Mouse (Mus musculus) cerebellum, adult 11 months (tissue): ENCODE data around the gene Kdm2b.
A peak's percentile ranks its signal among the peaks of the same experiment; 100 is the strongest.

Experiments used
- DNase-seq: peaks from one replicate; pipeline ENCODE4 v3.0.0; 2022

The Kdm2b gene

DNA sequence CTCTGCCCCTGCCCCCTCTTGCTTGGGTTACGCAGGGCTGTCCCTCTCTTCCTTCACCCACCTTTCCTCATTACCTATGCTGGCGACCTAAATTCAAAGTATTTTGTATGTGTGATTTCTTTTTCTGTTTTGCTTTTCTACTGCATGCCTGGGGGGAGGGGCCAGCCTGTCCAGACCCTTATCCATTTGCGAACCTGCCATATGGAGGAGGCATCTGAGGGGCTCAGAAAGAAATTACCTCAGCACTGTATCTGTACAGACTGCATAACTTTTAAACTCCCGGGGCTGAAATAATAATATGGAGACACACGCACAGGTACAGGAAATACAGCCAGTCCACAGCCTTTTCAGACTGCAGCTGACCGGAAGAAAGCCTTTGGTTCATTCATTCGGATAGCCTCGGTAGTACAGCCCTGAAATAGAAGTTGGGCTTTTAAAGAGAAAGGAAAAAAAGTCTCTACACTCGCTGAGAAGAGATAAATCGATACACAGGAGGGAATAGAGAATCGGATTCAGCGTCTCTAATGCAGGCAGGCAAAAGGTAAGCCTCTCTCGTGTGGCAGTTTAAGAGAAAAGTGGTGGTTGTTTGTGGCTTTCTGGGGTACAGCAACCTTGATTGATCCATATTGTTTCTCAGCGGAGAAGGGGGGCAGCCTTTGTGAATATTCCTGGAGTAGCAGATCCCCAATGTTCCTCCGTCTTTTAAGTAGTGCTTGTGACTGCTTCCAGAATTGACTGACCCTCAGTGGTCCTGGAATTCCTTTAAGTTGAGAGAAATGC, at the start of gene Kdm2b:
TSS of gene Kdm2b (minus strand) at position 273 of the 780 bp plus-strand sequence.
- no peak for DNase-seq

DNA sequence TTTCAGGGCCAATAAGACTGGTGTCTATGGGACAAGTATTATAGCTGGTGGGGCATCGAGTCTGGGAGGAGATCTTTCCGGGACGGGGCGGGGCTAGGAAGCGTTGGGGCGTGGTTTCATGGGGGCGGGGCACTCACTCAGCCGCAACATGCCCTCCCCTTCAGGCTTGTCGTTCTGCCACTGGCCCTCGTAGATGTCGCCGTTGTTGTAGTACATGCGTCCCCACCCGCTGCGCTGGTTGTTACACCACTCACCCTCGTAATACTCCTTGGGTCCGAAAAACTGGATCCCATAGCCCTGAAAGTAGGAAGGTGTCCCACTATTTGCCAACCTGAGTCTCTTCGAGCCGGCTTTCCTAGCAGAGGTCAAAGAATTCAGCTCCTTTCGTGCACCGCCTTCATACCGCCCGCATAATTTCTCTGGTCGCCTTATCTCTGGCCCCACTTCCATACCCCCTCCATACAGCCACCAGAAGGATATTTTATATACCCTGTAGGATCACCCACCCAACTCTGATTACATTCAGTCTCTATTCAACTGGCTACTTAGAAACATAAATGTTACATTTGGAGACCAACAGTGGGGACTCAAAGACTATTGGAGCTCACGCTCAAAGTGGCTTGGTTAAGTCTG, 49.6 kb upstream of the Kdm2b start:
- no peak for DNase-seq

DNA sequence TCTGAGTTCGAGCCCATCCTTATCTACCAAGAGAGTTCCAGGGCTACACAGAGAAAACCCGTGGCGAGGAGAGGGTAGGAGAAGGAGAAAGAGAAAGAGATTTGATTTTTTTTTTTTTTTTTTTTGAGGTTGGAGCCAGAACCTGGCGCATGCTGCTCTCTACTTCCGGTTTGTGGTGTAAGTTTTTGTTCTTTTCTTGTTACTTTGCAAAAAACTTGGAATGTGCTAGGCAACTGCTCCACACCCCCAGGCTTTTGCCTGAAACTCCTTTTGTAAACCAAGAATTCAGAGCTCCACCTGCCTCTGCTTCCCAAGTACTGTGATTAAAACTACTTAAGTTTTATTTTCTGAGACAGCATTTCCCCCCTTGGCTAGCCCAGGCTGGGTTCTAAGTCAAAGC, 48.5 kb upstream of the Kdm2b start:
- DNase-seq, result no peak

DNA sequence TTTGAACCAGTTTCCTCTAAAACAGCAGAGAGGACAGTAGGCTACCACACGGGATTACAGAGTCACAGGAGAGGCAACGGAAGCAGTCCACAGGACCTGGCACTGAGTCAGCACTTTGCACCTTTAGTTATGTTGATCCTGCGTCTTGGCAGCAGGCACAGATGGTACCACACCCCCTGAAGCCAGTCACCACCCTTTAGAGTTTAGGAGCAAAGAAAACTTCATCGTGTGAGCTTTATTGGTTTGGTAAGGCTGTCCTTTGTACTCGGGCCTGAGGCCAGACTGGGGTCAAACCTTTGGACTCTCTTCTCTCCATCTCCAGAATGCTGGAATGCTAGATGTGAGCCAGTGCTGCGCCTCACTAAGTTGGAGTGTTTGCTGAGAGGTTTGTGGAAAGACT, 45.9 kb upstream of the Kdm2b start:
- no peak for DNase-seq

DNA sequence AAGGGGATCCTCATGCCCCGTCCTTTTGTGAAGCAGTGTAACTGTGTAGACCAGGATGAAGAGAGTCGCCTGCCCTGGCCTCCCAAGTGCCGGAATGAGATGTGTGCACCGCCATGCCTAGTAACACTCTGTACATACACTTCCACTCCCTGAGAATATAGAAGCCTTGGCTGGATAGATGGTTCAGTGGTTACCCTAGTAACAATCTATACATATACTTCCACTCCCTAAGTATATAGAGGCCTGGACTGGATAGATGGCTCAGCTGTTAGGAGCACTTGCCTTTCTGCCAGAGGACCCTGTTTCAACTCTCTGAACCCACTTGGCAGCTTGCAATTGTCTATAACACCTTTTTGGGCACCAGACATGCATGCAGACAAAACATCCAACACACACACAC, 45.5 kb upstream of the Kdm2b start:
- no peak for DNase-seq

DNA sequence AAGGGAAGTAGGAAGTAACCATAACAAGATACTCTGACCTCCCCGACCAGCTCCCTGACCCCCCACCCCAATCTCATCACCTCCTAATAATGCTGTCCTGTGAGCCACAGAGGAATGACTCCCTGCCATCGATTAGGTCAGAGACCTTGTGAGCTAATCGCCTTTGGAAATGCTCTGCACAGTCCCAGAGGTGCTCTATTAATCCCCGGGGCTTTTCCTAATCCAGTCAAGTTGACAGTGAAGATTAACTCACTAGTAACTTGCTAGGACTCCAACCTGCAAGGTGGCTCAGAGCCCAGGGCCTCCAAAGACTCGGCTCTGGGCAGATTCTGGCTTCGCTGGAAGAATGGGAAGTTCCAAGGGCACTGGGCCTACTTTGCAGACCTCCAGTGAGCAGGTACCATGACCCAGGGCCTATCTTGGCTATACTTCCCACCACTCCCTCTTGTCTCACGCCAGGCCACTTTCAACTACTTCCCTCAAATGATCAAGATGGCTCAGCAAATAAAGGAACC, 44.1 kb upstream of the Kdm2b start:
- DNase-seq, result no peak

DNA sequence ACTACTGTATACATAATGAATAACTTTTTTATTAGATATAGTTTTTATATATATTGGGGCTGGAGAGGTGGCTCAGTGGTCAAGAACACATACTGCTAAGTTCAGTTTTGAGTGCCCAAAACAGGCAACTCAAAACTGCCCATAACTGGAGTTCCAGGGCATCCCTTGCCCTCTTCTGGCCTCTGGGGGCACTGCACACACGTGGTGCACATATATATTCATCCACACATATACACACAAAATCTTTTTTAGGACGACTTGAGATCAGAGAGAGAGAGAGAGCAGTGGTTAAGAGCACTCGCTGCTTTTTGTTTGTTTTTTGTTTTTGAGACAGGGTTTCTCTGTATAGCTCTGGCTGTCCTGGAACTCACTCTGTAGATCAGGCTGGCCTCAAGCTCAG, 41.7 kb upstream of the Kdm2b start:
- no peak for DNase-seq

DNA sequence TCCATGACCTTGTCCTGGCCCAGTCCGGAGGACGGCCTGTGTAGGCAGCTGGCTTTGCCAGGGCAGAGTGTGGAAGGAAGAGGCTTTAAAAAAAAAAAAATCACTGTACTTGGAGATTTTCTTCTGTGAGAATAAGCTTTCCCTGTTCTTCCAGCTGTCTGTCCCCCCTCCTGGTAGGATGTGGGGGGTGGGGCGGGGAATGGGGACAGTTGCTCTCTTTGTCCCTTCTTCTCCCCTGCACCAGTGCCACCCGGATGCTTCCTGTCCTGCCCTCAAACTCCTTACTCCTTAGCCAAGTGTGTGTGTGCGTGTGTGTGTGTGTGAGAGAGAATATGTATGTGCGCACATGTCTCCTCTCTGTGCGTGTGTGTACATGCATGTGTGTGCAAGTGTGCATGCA, 40.1 kb upstream of the Kdm2b start:
- DNase-seq, result no peak

DNA sequence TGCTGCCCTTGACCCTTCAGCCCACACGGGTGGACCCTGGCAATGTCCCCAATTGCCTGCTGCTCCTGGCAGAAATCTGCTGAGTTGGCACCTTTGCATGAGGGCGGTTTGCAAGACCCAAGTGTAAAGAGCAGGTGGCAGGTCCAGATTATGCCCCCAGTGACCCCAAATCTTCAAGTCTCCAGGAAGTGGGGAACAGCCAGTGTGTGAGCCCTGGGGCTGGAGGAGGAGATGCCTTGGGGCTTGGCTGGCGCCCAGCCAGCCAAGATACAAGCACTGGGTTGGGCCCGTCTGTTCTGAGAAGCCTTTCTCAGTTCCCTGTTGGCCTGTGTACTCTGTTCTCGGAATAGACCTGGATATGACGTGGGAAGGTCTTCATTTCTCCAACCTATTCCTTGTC, 37.8 kb upstream of the Kdm2b start:
- no peak for DNase-seq

DNA sequence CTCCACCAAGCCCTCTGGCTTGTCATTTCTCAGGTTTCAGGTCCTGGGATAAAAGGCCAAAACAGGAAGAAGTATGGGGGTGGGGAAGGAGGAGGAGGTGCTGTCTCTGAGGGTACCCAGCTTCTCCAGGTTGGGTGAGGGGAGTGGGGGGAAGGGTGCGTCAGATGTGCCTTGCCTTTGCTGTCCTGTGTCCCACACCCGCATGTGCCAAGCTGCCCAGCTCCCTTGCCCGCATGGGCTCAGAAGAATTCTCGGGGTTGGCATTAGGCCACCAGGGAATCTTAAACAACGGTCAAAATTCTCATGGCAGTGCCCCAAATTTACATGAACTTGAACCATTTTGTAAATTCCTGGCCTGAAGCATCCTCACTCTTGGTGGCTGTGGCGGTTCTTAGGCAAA, 36.8 kb upstream of the Kdm2b start:
- no peak for DNase-seq

DNA sequence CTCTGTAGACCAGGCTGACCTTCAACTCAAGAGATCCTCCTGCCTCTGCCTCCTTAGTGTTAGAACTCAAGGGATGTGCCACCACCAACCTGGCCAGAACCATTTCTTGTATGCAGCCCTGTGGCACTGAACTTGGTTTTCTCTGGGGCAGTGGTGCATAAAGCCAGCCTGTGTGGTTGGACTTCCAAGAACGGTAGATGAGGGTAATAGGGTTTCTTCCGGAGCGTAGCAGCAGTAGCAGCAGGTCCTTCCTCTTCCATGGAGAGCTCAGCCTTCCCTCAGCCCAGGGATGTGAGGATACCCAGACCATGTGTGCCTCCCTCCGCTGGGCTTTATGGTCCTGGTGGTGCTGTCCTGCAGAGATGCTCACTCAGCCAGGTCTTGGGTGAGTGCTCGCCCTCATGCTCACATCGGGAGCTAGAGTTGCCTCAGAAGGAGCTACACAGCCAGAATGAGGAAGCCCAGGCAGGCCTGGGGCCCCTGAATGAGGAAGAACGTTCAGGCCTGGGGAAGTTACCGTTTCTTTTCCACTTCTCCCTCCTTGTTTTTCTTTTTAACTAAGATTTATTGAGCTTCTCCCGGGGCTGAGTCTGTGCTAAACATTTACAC, 35.4 kb upstream of the Kdm2b start:
- DNase-seq, result no peak

DNA sequence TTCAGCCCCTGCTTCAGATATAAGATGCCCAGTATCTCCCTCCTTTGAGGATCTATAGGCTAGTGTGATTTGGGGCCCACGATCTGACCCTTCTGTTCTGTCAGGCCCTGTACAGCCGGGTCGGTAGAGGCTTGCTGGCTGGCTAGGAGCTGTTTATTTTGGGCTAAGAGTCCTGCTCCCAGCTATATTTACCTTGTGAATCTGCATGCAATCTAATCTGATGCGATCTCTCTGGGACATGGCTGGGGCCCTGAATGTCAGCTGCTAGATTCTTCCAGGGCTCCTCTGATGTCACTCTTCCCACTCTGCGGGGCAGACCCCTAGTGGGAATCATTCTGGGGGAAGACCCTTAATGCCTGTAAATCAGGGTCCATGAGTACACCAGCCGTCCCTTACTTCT, 34.7 kb upstream of the Kdm2b start:
- DNase-seq, result no peak

DNA sequence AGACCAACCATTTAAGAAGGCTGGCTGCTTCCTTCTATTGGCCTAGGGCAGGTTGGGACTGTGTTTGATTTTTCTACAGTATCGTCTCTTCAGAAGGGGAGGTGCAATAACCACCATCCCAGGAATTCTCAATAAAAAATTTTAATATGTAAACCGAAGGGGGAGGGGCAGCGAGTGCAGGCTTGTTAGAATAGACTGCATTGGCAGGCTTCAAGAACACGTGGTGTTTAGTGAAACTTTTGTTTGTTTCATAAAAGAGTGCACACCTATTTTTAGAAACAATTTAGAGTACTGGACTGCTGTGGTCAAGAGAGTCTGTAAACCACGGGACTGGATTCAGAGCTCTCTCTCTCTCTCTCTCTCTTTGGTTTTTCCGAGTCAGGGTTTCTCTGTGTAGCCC, 33.4 kb upstream of the Kdm2b start:
- no peak for DNase-seq

DNA sequence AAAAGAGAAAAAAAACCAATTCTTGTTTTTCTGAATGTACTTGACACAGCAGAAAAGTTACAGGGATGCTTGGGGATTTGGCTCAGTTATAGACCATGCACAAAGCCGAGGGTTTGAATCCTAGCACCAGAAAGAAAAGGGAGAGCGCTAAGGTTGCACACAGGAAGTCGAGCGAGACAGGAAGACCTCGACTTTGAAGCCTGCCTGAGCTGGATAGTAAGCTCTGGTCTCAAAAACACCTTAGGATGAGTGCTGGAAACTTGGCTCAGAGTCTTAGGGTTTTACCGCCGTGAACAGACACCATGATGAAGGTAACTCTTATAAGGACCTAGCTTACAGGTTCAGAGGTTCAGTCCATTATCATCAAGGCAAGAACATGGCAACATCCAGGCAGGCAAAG, 31.8 kb upstream of the Kdm2b start:
- DNase-seq, result no peak

DNA sequence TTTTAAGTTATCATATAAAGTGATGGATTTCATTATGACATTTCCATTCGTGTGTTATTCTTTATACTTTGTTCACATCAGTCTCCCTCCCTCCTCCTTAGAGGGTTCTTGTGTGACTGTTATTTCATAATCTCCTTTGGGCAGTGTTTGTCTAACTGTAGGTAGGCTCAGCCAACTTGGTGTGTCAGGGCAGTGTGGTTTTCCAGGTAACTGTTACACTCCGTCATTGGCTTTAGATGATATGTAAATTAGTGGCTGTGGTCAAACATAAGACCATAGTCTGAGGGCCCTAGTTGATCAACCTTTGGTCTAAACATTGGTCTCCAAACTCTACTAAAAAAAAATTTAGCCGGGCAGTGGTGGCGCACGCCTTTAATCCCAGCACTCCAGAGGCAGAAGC, 30.8 kb upstream of the Kdm2b start:
- DNase-seq, result no peak

DNA sequence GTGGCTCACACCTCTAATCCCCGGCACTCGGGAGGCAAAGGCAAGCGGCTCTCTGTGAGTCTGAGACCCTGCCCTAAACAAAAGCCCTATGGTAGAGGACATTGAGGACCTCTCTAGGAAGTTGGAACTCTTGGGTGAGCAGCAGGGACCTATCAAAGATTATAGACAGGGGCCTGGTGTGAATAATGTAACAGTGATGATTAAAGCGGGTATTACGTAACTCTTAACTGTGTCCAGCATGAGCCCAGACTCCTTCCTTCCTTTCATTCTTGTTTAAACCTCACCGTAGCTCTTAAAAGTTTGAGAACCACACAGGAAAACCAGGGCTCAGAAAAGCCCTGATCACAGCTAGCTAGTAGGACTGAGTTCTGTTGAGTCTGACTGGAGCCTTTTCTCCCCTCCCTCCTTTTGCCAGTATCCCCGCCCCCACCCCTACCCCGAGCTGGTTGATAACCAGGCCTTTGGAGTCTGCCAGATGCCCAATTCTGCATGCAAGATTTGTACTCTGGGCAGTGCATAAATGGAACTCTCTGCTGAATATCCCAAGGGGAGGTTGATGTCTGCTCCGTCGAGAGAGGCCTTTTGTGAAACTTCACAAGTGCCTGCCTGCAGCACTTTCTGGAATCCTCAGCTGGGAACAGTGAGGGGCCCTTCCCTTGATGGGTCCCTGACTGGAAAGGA, 29.9 kb upstream of the Kdm2b start:
- no peak for DNase-seq

DNA sequence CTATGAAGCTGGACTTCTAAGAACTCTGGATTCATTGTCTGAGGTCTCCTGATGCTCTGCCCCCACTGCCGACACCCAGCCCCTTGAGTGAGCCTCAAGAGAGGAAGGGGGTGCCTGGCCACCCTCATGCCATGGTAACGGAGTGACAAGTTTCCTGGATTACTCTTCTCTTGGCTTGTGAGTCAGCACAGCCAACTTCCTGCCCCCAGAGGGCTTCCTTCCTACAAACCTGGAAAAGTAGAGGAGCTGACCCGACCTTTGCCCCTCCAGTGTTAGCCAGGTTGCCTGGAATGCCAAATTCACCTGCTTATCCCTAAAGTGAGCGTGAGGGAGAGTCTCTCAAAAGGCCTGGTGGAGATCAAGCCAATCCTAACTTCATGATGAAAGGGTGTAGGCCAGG, 27.9 kb upstream of the Kdm2b start:
- DNase-seq, result no peak

DNA sequence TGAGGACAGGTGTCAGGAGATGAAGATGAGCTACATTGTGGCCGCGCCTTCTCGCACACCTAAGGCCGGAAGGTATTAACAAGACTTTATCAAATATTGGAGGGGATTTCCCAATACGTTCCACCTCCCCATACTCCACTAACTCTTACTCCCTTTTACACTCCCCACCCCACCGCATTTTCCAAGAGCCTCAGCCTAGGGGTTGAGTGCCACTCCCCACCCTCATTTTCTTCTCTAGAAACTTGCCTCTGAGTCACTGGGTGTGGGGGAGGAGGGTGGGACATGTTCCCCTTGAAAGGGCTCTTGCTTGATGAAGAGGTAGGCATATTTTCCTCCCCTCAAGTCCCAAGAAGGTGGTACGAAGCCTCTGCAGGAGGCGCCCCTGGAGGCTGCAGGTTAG, 26.3 kb upstream of the Kdm2b start:
- DNase-seq, result no peak

DNA sequence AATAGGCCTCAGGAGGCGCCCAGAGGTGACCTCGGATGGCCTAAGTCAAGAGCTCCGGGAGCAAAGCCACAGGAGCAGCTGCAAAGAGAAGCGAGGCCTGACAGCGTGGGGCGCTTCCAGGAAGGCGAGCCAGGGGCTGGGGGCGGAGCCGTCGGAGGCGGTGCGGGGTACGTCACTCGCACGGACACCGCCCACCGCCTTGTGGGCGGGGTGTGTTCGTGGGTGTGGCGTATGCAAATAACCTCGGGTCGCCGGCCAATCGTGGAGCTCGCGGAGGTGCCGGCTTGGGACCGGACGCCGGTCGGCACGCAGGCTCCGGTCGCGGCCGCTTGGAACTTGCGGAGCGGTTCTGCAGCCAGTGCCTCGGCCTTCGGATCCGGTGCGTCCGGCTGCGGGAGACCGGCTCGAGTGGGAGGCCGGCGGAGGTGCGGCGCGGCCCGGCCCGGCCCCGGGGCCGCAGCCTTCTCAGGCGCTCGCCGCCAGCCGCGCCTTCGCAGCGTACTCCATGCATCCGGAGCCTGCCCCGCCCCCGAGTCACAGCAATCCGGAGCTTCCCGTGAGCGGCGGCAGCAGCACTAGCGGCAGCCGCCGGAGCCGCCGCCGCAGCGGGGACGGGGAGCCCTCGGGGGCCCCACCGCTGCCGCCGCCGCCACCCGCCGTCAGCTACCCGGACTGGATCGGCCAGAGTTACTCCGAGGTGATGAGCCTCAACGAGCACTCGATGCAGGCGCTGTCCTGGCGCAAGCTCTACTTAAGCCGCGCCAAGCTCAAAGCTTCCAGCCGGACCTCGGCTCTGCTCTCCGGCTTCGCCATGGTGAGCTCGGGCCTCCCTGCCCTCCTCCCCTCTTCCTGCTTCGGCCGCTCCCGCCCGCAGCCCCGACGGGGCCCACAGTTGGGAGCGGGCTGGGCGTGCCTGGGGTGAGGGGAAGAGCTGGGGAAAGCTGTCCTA, 25.4 kb upstream of the Kdm2b start, which contains the start of gene Orai1:
TSS of gene Orai1 (plus strand) at position 322 of the 949 bp plus-strand sequence.
- peak; percentile 98 for DNase-seq

DNA sequence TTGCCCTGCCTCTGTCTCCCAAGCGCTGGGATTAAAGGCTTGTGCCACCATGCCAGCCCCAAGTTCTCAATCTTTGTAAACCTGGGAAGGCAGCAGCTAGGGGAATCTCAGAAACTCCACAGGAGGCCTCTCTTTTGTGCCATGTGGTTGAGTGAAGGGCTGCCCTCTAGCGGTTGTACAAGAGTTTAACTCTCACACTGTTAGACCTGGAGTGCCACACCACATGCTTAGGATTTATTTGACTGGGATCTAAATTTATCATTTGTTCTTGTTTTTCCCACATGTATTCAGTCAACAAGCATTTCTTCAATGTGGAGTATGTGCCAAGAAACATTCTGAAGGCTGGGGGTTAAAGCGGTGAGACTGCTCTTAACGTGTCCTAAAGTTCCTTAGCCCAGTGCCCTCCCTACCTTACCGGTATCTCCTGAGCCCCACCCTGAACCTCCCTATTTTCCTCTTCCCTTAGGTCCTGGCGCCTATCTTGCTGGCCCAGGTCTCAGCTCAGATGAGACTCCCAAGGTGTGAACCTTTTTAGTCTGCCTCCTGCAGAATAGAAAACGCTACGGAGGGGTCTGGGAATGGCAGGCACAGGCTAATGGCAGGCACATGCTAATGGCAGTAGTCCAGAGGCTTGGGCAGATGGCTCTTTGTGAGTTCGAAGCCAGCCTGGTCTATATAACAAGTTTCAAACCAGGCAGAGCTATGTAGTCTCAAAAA, 24.1 kb upstream of the Kdm2b start:
- peak; percentile 69 for DNase-seq

DNA sequence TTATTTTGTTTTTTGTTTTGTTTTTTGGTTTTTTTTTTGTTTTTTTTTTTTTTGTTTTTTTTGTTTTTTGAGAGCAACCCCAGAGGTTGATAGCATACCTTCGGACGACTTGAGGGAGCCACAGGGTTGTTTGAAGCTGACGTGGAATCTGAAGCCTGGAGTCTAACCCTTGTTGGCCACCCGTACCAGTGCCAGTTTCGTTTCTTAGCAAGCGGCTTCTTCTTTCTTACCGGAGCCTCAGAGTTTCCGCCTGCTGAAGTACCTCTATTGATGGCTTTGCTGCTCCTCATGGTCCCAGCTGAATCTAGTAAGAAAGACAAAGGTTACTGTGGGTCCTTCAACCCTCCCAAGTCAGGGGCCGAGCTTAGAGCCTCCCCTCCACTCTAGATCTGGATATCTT, 22.1 kb upstream of the Kdm2b start:
- no peak for DNase-seq

DNA sequence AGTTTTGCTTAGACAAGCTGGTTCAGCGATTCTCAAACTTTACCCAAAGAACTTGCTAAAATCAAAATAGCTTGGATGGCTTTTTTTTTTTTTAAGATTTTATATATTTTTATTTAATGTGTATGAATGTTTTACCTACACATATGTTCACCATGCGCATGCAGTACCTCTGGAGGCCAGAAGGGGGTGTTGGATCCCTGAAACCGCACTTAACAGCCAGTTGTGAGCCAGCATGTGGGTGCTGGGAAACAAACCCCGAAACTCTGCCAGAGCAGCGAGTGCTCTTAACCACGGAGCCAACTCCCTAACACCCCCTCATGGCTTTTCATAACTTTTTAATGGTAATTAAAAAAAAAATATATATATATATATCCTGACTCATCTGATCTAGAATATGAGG, 21.2 kb upstream of the Kdm2b start:
- no peak for DNase-seq
